Mouse (Mus musculus) lung, postnatal 0 days (tissue): ENCODE data around the gene Tbc1d2b.

ENCODE experiments used
- CTCF ChIP-seq: IDR thresholded peaks from 2 replicates; pipeline ENCODE4 v1.5.1; 2016; ENCODE audit warnings: antibody characterized with exemption, mild to moderate bottlenecking
- EP300 ChIP-seq: IDR thresholded peaks from 2 replicates; pipeline ENCODE4 v1.6.1; 2016; ENCODE audit warnings: antibody characterized with exemption, mild to moderate bottlenecking, control low read depth

- TF ChIP-seq CTCF, result 0 out of 2 replicates have a peak, but pooled peaks have one; percentile 3
- TF ChIP-seq EP300, result no peak
These were observed 104.0 kb downstream of the Tbc1d2b start for GRCm38 (mm10) chr9:90166615-90167014.
